Mouse (Mus musculus) urinary bladder, postnatal 36 days (tissue): ENCODE data around the gene Olfr357.

Experiments used
- DNase-seq, 2 experiments: peaks; one replicate each; pipeline ENCODE4 v3.0.0; 2022; ENCODE audit warnings: low spot score in 2 of 2, mixed read lengths in 1 of 2

The Olfr357 gene

DNA sequence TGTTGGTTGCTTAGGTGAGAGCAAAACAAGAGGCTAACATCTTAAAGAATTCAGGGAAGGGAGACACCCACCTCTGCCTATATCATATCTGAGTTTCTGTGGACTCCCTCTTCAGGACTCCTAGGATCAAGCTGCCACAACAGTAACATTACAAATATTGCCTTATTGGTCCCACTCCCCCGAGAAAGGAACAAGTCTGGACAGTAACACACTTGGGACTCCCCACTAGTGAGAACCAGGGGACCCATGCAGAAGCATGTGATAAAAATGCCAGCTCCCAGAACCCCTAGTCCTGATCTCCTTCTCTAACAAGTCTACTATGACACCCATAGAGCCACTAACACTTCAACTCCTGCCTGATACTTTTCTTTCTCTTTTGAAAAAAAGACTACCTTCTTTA is at the start of gene Olfr357:
Gene Olfr357 (plus strand): TSS at position 301 of the 400 bp plus-strand sequence.
- DNase-seq, result no peak

DNA sequence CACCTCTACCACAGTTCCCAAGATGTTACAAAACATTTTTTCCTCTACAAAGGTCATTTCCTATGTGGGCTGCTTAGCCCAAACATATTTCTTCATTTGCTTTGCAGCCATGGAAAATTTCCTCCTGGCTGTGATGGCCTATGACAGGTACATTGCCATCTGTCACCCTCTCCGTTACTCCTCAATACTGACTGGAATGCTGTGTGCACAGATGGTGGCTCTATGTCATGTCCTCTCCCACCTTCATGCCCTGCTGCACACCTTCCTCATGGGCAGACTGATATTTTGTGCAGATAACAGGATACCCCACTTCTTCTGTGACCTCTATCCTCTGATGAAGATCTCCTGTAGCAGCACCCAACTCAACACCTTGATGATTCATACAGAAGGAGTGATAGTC is 3.4 kb downstream of the Olfr357 start:
- no peak for DNase-seq

DNA sequence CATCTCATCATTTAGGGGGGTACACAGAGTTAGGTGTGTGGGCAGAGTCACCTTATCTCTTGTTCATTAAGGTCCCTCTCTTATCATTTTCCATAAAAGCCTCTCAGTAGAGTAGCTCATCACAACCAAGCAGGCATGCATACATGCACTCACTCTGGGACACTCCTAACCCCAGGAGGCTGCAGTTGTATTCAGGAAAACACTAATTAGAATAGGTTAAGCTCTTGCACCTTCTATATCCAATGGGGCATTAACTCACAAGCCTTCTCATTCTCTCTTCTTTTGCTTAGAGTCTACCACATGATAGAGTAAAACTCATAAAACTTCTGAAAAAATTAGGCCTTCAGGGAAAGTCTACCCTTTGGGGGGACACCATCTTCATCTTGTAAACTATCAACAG is 15.6 kb downstream of the Olfr357 start, which contains the start of gene Olfr358:
Gene Olfr358 (minus strand): TSS at position 101 of the 400 bp plus-strand sequence.
- no peak for DNase-seq
